Mouse (Mus musculus): ENCODE data around the gene Dedd2.

DNA sequence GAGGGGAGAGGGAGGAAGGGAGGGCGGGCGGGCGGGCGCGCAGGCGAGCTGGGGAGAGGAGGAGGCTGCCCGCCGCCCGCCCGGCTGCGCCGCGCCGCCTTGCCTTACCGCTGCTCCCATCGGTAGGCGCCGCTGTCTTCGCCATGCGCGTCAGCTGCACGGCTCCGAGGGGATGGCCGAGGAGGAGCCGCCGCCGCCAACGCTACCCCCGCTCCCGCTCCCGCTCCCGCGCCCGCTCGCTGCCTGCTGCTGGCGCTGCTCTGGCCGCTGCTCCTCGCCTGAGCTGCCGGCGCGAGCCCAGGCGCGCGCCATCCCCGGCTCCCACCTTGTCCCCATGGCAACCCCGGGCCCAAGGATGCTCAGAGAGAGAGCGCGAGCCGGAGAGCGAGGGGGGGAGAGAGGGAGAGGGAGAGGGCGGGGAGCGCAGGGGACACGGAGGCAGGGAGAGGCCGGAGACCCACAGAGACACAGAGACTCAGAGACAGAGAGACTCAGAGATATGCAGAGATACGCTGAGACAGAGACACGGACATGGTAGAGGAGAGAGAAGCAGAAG, 40.7 kb downstream of the Dedd2 start, which contains the start of gene Pou2f2:
- TF ChIP-seq POLR2A (IDR thresholded peaks at IDR 0.05; ENCODE audit: insufficient read length, low read depth) (no peak), POLR2AphosphoS2 (IDR thresholded peaks at IDR 0.05; ENCODE audit: insufficient read length, low read depth) (no peak), MAX (IDR thresholded peaks at IDR 0.05; ENCODE audit: low read depth) (no peak), TCF12 (IDR thresholded peaks at IDR 0.05; ENCODE audit: insufficient read depth, poor library complexity, severe bottlenecking) (no peak), SRF (IDR thresholded peaks at IDR 0.05; ENCODE audit: control insufficient read depth, insufficient read length, low read depth) (no peak), E2F4 (IDR thresholded peaks at IDR 0.05; ENCODE audit: insufficient read depth) (no peak), TCF3 (IDR thresholded peaks at IDR 0.05; ENCODE audit: insufficient read length, low read depth) (no peak), USF1 (IDR thresholded peaks at IDR 0.05; ENCODE audit: low read depth) (no peak), MYOD1 (IDR thresholded peaks at IDR 0.05; ENCODE audit: control insufficient read depth in 1 of 3, insufficient read length in 2 of 3, low read depth in 2 of 3) (peak in 2 of 3 experiments; percentile 33 to 34), MYOG (IDR thresholded peaks at IDR 0.05; ENCODE audit: control insufficient read depth in 1 of 3, insufficient read depth in 1 of 3, insufficient read length in 2 of 3, low read depth in 2 of 3) (peak in 1 of 3 experiments; percentile 36), REST (IDR thresholded peaks at IDR 0.05; ENCODE audit: insufficient read depth, insufficient read length) (no peak)

Data from myocyte (in vitro differentiated cells).